Mouse (Mus musculus) midbrain, embryonic 15.5 days (tissue): ENCODE data around the gene Chdh. TPM values are rescaled to one million over a fixed set of nuclear protein-coding genes. Genes with fewer than 3 reads are reported as not detected.

ENCODE experiments used
- ATAC-seq: fragments of 200-750 bp; cut with Nextera tagmentation; replicated peaks from 2 replicates; pipeline ENCODE4 v1.8.0; 2017; ENCODE audit warnings: moderate TSS enrichment
- H3K27ac ChIP-seq: fragments of 300-500 bp; sonication (generic); 2 replicates; pipeline ENCODE4 v1.5.1; 2015; ENCODE audit warnings: mild to moderate bottlenecking, inconsistent platforms
- H3K27me3 ChIP-seq: fragments of 300-500 bp; sonication (generic); replicated peaks from 2 replicates; pipeline ENCODE4 v1.6.1; 2015; ENCODE audit warnings: inconsistent platforms
- H3K36me3 ChIP-seq: fragments of 300-500 bp; sonication (generic); replicated peaks from 2 replicates; pipeline ENCODE4 v1.6.1; 2015; ENCODE audit warnings: inconsistent platforms
- H3K4me1 ChIP-seq: fragments of 300-500 bp; sonication (generic); 2 replicates; pipeline ENCODE4 v1.6.1; 2015; ENCODE audit warnings: inconsistent platforms
- H3K4me2 ChIP-seq: fragments of 300-500 bp; sonication (generic); 2 replicates; pipeline ENCODE4 v1.6.1; 2015; ENCODE audit warnings: inconsistent platforms, mild to moderate bottlenecking, moderate library complexity
- H3K4me3 ChIP-seq: fragments of 300-500 bp; sonication (generic); 2 replicates; pipeline ENCODE4 v1.5.1; 2015; ENCODE audit warnings: mild to moderate bottlenecking, inconsistent platforms
- H3K9ac ChIP-seq: fragments of 300-500 bp; sonication (generic); 2 replicates; pipeline ENCODE4 v1.6.1; 2015; ENCODE audit warnings: mild to moderate bottlenecking, inconsistent platforms
- H3K9me3 ChIP-seq: fragments of 300-500 bp; sonication (generic); 2 replicates; pipeline ENCODE4 v1.6.1; 2016; ENCODE audit warnings: inconsistent platforms
- WGBS: fragments of 180-500 bp; shearing (Covaris S2); methylation state at CpG from one replicate; pipeline ENCODE4 v1.1.7; 2015; ENCODE audit warnings: mixed read lengths; 5-methylcytosine and 5-hydroxymethylcytosine counted together
- polyA plus RNA-seq: library from polyadenylated mRNA; unstranded; fragments of >200 nt; fragmentation: Nextera tagmentation; extraction: Ambion mirVana; gene quantifications from 2 replicates; pipeline ENCODE4 v1.2.1, GENCODE M21; 2015

The Chdh gene
- polyA plus RNA-seq, 1 experiment from 2014 or later = 0.48 TPM

DNA sequence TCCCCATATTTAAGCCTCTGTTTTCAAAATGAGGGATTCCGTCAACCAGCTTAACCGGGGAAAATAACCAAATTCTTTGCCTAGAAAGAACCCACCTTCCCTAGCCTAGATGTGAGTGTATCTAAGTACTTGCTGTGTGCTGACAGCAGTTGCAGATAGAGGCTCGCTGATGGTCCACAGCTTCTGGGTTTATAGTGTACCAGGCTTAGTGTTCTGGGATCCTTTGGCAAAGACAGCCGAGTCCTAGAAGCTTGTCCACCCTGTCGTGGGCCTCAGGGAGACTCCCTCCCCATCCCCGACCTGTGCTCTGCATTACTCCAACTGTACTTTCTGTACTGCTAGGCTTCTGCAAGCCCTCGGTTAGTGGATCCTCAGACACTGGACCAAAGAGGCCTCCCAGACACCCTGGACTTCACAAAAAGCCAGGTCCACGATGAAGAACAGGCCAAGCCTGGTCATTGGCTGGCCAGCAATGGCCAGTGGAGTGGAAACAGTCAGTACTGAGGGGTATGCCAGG is 36.9 kb downstream of the Chdh start:
- H3K4me2 ChIP-seq = no peak overlapping the region
- H3K36me3 ChIP-seq = peaks cover 4% of the 10 kb centered on the region; the same call in 1 of the 2 replicates
- 87% methylated on average over 8 of the region's 8 CpGs for WGBS
- H3K9me3 ChIP-seq = no peaks in the 10 kb centered on the region
- no peaks in the 10 kb centered on the region for H3K4me1 ChIP-seq
- H3K27ac ChIP-seq = no peak overlapping the region
- no peak for ATAC-seq
- no peak overlapping the region for H3K9ac ChIP-seq
- H3K27me3 ChIP-seq = no peaks in the 10 kb centered on the region
- H3K4me3 ChIP-seq = no peak overlapping the region

- Histone ChIP-seq H3K4me3 (no peak overlapping the region), H3K36me3 (peaks cover 4% of the 10 kb centered on the region; the same call in 1 of the 2 replicates), H3K27ac (no peak overlapping the region), H3K9me3 (no peaks in the 10 kb centered on the region), H3K9ac (no peak overlapping the region), H3K4me1 (no peaks in the 10 kb centered on the region), H3K27me3 (no peaks in the 10 kb centered on the region), H3K4me2 (no peak overlapping the region)
- WGBS = 91% methylated on average over 4 of the region's 4 CpGs
- ATAC-seq = no peak
Measured at GRCm38 (mm10) chr14:30046976-30047375, 38.2 kb downstream of the Chdh start.

DNA sequence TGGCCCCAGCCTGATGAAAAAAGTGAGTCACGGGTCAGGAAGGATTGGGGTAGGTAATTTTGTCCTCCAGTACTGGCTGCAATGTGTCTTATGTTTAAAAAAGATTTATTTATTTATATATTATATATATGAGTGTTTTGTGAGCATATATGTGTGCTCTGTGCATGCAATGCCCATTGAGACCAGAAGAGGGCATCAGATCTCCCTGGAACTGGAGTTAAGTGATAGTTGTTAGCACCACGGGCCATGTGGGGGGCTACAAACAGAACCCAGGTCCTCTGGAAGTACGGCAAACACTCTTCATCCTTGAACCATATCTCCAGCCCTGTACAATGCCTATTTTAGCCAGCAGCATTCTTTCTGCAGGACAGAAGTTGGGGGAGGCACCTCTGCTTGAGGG is 39.2 kb downstream of the Chdh start:
- Histone ChIP-seq H3K27ac (no peak overlapping the region), H3K4me2 (no peak overlapping the region), H3K36me3 (no peaks in the 10 kb centered on the region), H3K27me3 (no peaks in the 10 kb centered on the region), H3K9me3 (no peaks in the 10 kb centered on the region), H3K9ac (no peak overlapping the region), H3K4me1 (no peaks in the 10 kb centered on the region), H3K4me3 (no peak overlapping the region)
- WGBS = 93% methylated on average over 3 of the region's 3 CpGs
- no peak for ATAC-seq

DNA sequence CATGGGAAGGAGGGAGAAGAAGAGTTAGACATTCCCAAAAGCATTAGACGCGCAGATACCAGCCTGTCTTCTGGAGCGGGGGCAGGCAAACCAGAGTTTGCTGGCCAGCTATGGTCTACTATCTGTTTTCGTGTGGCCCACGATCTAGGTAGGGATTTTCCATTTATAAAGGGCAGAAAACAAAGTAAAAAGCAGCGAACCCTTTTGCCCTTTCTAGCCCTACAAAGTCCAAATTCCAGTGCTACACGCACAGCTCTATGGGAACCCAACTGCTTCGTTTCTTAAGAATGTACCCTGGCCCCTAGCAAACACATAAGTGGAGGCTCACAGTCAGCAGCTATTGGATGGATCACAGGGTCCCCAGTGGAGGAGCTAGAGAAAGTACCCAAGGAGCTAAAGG is 41.5 kb downstream of the Chdh start:
- WGBS = 85% methylated on average over 8 of the region's 8 CpGs
- H3K27ac ChIP-seq = no peak overlapping the region
- no peak overlapping the region for H3K9ac ChIP-seq
- no peaks in the 10 kb centered on the region for H3K9me3 ChIP-seq
- no peaks in the 10 kb centered on the region for H3K27me3 ChIP-seq
- ATAC-seq = no peak
- no peaks in the 10 kb centered on the region for H3K4me1 ChIP-seq
- no peaks in the 10 kb centered on the region for H3K36me3 ChIP-seq
- no peak overlapping the region for H3K4me2 ChIP-seq
- H3K4me3 ChIP-seq = no peak overlapping the region

DNA sequence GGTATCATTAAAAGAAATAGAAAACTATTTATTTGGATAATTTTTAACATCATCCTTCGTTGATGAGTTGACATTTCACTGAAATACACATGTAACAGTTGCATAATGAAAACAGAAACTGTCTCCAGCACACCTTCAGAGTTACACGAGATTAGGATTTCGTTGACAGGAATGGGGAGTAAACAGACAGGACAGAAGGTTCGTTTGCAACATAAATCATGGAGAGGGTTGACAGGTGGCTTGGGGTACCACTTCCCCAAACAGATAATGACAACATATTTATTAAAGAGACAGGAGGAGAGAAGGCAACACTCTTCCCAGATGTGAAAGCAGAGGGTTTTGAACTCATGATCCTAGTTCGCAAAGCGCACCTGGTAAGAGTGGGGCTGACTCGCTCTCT is 46.1 kb downstream of the Chdh start:
- no peak overlapping the region for H3K9ac ChIP-seq
- H3K9me3 ChIP-seq = no peaks in the 10 kb centered on the region
- WGBS = 83% methylated on average over 7 of the region's 7 CpGs
- H3K4me2 ChIP-seq = no peak overlapping the region
- no peak overlapping the region for H3K4me3 ChIP-seq
- no peak overlapping the region for H3K27ac ChIP-seq
- H3K4me1 ChIP-seq = peaks cover 4% of the 10 kb centered on the region; the same call in 1 of the 2 replicates
- no peaks in the 10 kb centered on the region for H3K36me3 ChIP-seq
- H3K27me3 ChIP-seq = no peaks in the 10 kb centered on the region
- ATAC-seq = no peak

DNA sequence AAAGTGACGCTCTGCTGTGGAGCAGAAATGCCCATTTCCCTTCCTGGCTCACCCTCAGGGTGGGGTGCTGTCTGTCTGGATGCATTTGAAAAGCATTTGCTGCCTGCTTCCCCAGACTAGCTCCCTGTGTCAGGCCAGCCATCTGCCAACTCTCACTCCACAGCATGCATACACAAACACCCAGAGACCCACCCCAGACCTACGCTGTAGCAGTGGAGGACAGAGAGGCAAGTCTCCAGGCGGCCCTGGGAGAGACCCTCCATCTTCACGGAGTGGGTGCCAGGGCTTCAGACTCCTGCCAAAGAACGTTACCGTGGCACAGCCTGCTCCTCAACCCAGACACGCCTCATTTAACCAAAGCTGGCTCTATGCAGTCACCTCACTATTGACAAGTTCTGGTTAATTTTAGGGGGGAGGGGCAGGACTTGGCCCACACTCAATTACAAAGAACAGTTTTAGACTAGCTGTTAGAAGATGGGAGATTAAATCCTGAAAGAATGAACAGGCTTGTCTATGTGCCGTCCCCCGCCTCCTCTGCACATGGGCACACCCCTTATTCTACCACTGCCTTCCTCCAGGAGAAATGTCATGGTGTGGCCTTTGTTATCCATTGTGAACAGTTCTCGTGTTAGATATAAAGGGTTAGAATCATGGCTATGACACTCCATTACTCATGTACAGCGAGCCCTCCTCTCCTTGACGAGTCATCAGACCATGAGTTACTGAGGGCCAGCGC is 47.4 kb downstream of the Chdh start:
- WGBS = 40% methylated on average over 13 of the region's 13 CpGs
- Histone ChIP-seq H3K27ac (0 out of 2 replicates have a peak overlapping the region, but pooled peaks have one; percentile 34), H3K4me1 (peaks cover 4% of the 10 kb centered on the region; the same call in 1 of the 2 replicates), H3K9me3 (no peaks in the 10 kb centered on the region), H3K9ac (no peak overlapping the region), H3K36me3 (no peaks in the 10 kb centered on the region), H3K4me3 (no peak overlapping the region), H3K4me2 (no peak overlapping the region), H3K27me3 (no peaks in the 10 kb centered on the region)
- ATAC-seq = peak; percentile 90

DNA sequence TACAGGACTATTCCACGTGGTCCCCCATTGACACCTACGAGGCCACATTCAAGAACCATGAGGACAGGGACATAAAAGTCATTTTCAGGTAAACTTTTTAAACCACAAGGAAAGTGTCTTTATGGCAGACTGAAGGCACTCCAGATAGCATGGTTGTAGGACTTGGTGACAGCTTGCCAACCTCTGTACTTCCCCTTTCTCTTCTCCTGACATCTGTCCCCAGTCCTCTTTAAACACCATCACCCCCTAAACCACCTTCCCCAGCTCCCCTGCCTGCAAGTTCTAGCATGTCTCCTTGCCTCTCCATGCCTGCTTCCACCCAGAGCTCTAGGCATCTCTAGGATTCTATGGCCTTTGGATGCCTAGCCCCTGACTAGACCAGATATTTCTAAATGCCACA is 56.0 kb downstream of the Chdh start:
- 74% methylated on average over 2 of the region's 2 CpGs for WGBS
- ATAC-seq = no peak

GRCm38 (mm10) chr14:30066752-30067151 is 57.9 kb downstream of the Chdh start:
- Histone ChIP-seq H3K9me3 (no peaks in the 10 kb centered on the region), H3K4me3 (no peak overlapping the region), H3K27ac (no peak overlapping the region), H3K27me3 (no peaks in the 10 kb centered on the region), H3K4me2 (no peak overlapping the region), H3K36me3 (no peaks in the 10 kb centered on the region), H3K9ac (no peak overlapping the region), H3K4me1 (no peaks in the 10 kb centered on the region)
- ATAC-seq = no peak
- 91% methylated on average over 12 of the region's 12 CpGs for WGBS

More for the DNA sequence above, 56.0 kb downstream of the Chdh start:
- Histone ChIP-seq H3K27me3 (no peaks in the 10 kb centered on the region), H3K9ac (no peak overlapping the region), H3K4me2 (no peak overlapping the region), H3K36me3 (no peaks in the 10 kb centered on the region), H3K27ac (no peak overlapping the region), H3K4me1 (no peaks in the 10 kb centered on the region), H3K4me3 (no peak overlapping the region), H3K9me3 (no peaks in the 10 kb centered on the region)

DNA sequence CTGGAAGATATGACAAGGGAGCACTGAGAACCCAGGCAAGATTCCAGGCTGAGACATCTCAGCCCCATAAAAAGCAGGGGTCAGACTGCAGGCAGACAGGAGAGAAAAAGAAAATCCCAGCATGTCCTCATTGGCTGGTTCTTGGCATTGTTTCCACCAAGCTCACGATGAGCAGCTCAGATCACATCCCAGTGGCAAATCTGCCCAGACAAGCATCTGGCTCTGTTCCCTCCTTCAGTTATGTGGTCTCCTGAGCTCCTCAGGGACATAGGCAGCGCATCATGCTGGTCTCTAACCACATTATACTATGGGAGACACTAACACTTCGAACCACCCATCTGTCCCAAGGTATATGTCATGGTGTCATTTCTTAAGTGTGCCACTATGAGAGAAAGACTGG is 59.7 kb downstream of the Chdh start:
- Histone ChIP-seq H3K36me3 (no peaks in the 10 kb centered on the region), H3K27me3 (no peaks in the 10 kb centered on the region), H3K4me3 (no peak overlapping the region), H3K9me3 (no peaks in the 10 kb centered on the region), H3K4me1 (no peaks in the 10 kb centered on the region), H3K27ac (no peak overlapping the region), H3K4me2 (no peak overlapping the region), H3K9ac (no peak overlapping the region)
- WGBS = 68% methylated on average over 3 of the region's 3 CpGs
- no peak for ATAC-seq

DNA sequence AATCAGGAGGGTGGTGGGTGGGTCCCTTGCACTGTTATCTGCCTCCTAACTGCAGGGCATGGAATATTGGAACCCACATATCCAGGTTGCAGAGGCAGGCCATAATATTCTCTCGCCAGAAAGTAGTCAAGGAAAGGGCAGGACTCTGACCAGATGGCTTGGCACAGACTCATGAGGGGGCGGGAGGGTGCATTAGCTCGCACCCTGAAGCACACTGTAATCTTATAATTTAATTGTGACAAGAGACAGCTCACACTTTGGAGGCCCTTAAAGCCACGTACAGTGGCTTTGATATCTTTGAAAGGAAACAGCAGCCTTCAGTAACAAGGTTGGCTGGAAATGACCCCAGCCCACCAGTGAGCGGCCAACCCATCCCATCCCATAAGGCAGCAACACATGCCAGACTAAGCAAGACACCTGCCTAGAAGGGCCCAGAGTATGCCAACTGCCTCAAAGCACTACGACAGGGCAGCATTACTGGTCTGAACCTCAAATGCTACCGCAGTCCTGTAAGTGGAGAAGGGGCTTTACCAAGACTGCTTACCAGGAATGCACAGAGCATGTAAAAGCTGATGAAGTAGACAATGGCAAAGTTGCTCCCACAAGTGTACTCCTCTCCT is 66.6 kb downstream of the Chdh start:
- no peaks in the 10 kb centered on the region for H3K4me1 ChIP-seq

GRCm38 (mm10) chr14:30078115-30078808 is 69.4 kb downstream of the Chdh start:
- WGBS = 80% methylated on average over 15 of the region's 15 CpGs
- no peak for ATAC-seq
- H3K9me3 ChIP-seq = no peaks in the 10 kb centered on the region

More for the DNA sequence above, 66.6 kb downstream of the Chdh start:
- Histone ChIP-seq H3K9me3 (no peaks in the 10 kb centered on the region), H3K36me3 (no peaks in the 10 kb centered on the region), H3K4me3 (no peak overlapping the region), H3K27me3 (no peaks in the 10 kb centered on the region), H3K27ac (no peak overlapping the region), H3K4me2 (no peak overlapping the region), H3K9ac (no peak overlapping the region)
- no peak for ATAC-seq
- WGBS = 86% methylated on average over 7 of the region's 7 CpGs

DNA sequence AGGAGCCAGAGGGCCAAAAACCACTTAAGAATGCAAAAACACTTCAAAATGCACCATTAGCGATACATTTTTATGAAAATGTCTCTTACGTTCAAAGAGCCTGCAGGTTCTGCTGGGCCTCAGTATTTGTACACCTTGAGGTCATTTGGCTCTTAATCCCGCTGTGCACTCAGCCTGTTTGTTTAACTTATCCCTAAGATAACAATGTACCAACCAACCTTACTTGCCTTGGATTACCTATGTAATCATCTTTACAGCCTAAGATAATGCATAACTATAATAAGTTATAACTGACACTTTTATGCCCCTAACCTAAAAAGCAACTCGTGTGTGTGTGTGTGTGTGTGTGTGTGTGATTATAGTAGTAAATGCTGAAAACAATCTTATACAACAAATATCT is 70.9 kb downstream of the Chdh start:
- peaks cover 9% of the 10 kb centered on the region; the same call in 1 of the 2 replicates for H3K36me3 ChIP-seq
- H3K4me2 ChIP-seq = no peak overlapping the region
- H3K4me3 ChIP-seq = no peak overlapping the region
- no peak overlapping the region for H3K27ac ChIP-seq
- ATAC-seq = no peak
- H3K27me3 ChIP-seq = no peaks in the 10 kb centered on the region
- H3K4me1 ChIP-seq = no peaks in the 10 kb centered on the region
- H3K9ac ChIP-seq = no peak overlapping the region
- WGBS = 78% methylated on average over 4 of the region's 4 CpGs
- no peaks in the 10 kb centered on the region for H3K9me3 ChIP-seq

More at GRCm38 (mm10) chr14:30078115-30078808, 69.4 kb downstream of the Chdh start:
- no peaks in the 10 kb centered on the region for H3K27me3 ChIP-seq
- H3K36me3 ChIP-seq = peaks cover 9% of the 10 kb centered on the region; the same call in 1 of the 2 replicates
- no peak overlapping the region for H3K4me2 ChIP-seq
- no peak overlapping the region for H3K9ac ChIP-seq
- no peaks in the 10 kb centered on the region for H3K4me1 ChIP-seq
- no peak overlapping the region for H3K4me3 ChIP-seq
- no peak overlapping the region for H3K27ac ChIP-seq
